Mouse (Mus musculus) fat pad, adult 2 months (tissue): ENCODE measurements around the gene Olfr1364.
A peak's percentile ranks its signal among the peaks of the same experiment; 100 is the strongest.

Source experiments
- DNase-seq: peaks from one replicate; pipeline ENCODE4 v3.0.0-alpha.2; 2011; ENCODE audit warnings: low read depth, low spot score; ENCODE audit errors: extremely low read depth

The Olfr1364 gene

GRCm38 (mm10) chr13:21581659-21582058 lies at the start of gene Olfr1364:
Gene Olfr1364, minus strand, starts transcription at chr13:21581759.
- no peak for DNase-seq

DNA sequence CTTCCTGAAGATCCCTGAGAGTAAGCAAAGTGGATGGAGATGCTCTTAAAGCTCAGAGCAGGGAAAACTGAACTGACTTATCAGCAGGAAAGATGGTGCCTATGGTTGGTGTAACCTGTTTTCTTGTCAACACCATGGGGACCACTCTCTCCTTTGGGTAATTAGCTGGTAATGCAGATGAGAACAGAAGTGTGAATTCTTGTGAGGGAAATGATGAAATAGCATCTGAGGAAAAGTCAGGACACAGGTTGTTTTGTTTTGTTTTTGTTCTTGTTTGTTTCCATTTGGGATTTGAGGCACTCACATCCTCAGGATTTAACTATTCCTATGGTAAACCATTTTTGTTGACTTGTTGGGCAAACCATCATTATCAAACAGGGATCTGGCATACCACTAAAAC lies 32.4 kb upstream of the Olfr1364 start, which contains the start of gene Olfr1362:
TSS of gene Olfr1362 (minus strand) at position 101 of the 400 bp plus-strand sequence.
- no peak for DNase-seq

DNA sequence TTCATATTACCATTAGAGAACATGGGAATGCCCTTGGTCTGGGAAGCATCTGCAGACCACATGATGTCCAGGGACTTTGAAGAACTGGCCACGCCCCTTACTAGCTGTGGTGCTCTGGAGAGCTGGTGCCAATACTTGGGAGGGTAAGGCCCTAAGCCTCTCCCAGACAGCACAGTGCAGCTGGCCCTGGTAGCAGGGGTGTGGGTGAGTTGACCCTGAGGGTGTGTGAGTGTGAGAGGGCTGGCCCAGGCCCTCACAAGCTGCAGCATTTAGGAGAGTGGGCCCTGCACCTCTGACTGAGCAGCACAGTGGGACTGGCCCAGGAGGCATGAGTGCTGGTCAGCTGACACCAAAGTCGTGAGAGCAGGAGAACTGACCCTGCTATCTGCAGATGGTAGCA lies 10.1 kb upstream of the Olfr1364 start:
- DNase-seq = no peak

DNA sequence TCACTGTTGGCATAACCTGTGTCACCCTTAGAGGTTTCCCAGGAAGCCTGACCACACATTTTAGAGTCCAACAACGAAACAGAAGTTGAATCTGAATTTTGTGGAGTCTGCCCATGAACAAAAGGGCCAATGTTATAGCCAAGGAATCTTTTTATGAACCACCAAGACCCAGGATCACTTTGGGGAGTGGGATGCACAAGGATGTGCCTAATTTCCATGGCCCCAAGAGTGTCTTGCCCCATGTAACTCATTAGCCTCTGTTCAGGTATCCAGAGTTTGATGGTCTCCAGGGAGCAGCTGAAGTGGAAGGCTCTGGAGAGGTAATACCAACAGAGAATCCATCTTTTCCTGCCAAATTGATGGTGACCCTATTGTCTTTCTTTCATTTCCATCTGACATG lies 21.8 kb downstream of the Olfr1364 start, which contains the start of gene Olfr1535:
TSS of gene Olfr1535 (minus strand) at position 101 of the 400 bp plus-strand sequence.
- DNase-seq = no peak

DNA sequence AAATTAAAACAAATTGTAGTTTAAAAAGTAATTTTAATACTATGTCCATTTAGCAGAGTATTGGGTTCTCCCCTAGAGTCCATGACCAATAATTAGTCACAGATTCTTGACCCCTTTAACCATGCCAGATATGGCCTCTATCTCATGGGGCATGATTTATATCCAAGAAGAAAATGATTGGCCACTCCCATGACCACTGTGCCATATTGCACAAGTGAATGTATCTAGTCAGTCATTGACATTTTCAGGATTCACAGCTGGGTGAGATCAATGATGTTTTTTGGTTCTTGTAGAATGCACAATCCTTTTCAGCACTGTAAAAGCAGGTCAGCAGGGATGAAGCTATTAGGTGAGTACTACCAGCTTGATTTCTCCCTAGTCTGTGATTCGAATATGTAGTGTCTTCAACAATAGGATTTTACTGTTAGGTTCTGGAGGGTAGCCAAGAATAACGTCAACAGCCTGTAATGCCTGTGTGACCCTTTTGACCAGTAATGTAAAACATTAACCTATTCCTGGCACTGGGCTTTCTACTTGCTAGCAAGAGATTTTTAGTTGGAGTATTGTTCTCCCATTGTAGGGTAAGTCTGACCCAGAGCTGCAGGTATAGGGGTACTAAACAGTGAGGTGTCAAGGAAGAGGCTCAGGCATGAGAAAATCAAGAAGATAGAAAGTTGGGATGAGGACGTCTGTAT lies 31.0 kb downstream of the Olfr1364 start:
- no peak for DNase-seq

DNA sequence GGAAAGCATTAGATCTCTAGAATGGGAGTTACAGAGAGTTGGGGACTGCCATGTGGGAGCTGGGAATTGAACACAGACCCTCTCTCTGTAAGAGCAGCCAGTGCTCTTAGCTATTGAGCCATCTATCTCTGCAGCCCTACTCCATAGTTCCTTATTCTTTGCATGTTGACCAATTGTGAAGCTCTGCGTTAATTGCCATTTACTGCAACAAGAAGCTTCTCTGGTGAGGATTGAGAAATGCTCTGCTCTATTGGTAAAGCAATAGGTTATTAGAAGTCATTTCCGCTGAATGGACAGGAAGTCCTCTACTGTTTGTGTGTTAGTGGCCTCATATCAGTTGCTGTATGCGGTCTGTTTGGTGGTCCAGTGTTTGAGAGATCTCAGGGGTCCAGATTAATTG lies 32.1 kb downstream of the Olfr1364 start:
- DNase-seq = no peak

GRCm38 (mm10) chr13:21542708-21543107 lies 38.9 kb downstream of the Olfr1364 start, which contains the start of gene Olfr1366:
Gene Olfr1366, minus strand, starts transcription at chr13:21542808.
- DNase-seq = no peak

- DNase-seq = peak; percentile 21
Measured at GRCm38 (mm10) chr13:21530781-21531201, 50.8 kb downstream of the Olfr1364 start, which contains the start of gene Zkscan8. Gene Zkscan8, minus strand, starts transcription at chr13:21531120.

DNA sequence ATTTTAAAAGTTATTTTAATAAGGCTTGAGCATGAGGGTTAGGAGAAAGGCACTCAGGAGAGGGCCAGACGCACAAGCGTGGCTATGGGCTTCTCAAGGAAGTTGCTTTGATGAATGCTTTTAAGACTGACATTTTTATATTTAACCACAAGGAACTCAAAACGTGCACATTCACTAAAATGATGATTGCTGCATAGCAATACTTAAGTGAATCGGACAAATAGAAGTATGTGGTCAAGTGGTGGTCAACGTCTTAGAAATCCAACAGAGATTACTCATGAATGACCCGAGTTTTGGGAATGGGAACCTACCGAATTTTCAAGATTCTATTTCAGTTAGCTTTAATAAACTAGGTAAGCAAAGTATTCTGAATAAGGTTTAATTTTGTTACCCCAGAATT lies 51.4 kb downstream of the Olfr1364 start:
- DNase-seq = no peak
